Mouse (Mus musculus) liver, embryonic 16.5 days (tissue): ENCODE results near the gene Aagab. TPM values are rescaled to one million over a fixed set of nuclear protein-coding genes. Genes with fewer than 3 reads are reported as not detected.

Experiments
- ATAC-seq: fragments of 200-750 bp; cut with Nextera tagmentation; 2 replicates; pipeline ENCODE4 v1.8.0; 2017; ENCODE audit warnings: low read depth, mild to moderate bottlenecking, moderate number of reproducible peaks, moderate library complexity
- H3K27ac ChIP-seq: fragments of 300-500 bp; sonication (generic); 2 replicates; pipeline ENCODE4 v1.5.1; 2014; ENCODE audit warnings: mild to moderate bottlenecking, low read length
- H3K27me3 ChIP-seq: fragments of 300-500 bp; sonication (generic); 2 replicates; pipeline ENCODE4 v1.6.1; 2014; ENCODE audit warnings: low read depth, low read length, mixed read lengths; ENCODE audit not compliant: control insufficient read depth, insufficient read depth
- H3K36me3 ChIP-seq: fragments of 300-500 bp; sonication (generic); 2 replicates; pipeline ENCODE4 v1.6.1; 2014; ENCODE audit warnings: mild to moderate bottlenecking; ENCODE audit not compliant: control insufficient read depth, insufficient read depth
- H3K4me1 ChIP-seq: fragments of 300-500 bp; sonication (generic); 2 replicates; pipeline ENCODE4 v1.6.1; 2014; ENCODE audit warnings: low read depth, low read length, mixed read lengths; ENCODE audit not compliant: control insufficient read depth
- H3K4me2 ChIP-seq: fragments of 300-500 bp; sonication (generic); 2 replicates; pipeline ENCODE4 v1.6.1; 2014; ENCODE audit warnings: low read depth, low read length, mixed read lengths
- H3K4me3 ChIP-seq: fragments of 300-500 bp; sonication (generic); 2 replicates; pipeline ENCODE4 v1.5.1; 2014; ENCODE audit warnings: low read depth, mild to moderate bottlenecking, low read length
- H3K9ac ChIP-seq: fragments of 300-500 bp; sonication (generic); 2 replicates; pipeline ENCODE4 v1.6.1; 2014; ENCODE audit warnings: low read depth, low read length
- H3K9me3 ChIP-seq: fragments of 300-500 bp; sonication (generic); replicated peaks from 2 replicates; pipeline ENCODE4 v1.6.1; 2016; ENCODE audit warnings: low read length; ENCODE audit not compliant: control insufficient read depth
- WGBS: fragments of 180-500 bp; shearing (Covaris S2); extraction: QIAGEN DNeasy Blood & Tissue Kit; methylation state at CpG from one replicate; pipeline ENCODE4 v1.1.7; 2014; ENCODE audit not compliant: insufficient replicate concordance; 5-methylcytosine and 5-hydroxymethylcytosine counted together
- polyA plus RNA-seq: library from polyadenylated mRNA; unstranded; fragments of >200 nt; fragmentation: Nextera tagmentation; extraction: Ambion mirVana; gene quantifications from 2 replicates; pipeline ENCODE4 v1.2.1, GENCODE M21; 2015

Gene Aagab
- polyA plus RNA-seq, 1 experiment from 2014 or later: 14.2 TPM

DNA sequence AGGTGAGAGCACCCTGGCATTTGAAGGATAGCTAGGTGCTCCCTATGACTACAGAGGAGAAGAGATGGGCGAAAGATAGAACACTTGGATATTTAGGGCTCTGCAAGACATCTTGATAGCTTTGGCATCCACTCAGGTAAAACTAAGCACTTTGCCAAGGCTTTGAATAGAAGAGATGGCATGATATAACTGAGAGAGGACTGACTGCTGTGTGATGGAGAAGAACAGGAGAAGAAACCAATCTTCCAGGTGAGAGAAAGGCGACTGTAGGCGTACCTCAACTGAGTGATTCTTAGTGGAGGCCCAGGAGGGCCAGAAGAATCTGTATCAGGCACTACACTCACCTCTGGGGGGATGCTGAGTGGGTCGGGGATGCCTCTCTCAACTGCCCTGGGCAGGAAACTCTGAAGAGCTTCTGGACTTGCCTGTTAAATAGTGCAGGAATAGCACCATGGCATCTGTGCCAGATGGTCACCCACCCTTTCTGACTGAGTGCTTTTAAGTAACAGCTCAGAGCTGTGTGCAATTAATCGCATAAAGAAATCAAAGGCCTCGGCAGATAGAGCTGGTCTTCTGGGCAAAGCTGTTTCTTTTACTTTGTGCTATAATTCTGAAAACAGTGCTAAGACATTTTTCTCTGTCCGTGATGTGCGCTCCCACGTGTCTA lies 22.8 kb downstream of the Aagab start:
- Histone ChIP-seq H3K9me3 (no peaks in the 10 kb centered on the region), H3K27ac (no peak overlapping the region), H3K4me2 (no peak overlapping the region), H3K9ac (no peak overlapping the region), H3K36me3 (peaks cover 8% of the 10 kb centered on the region), H3K27me3 (no peaks in the 10 kb centered on the region), H3K4me1 (no peaks in the 10 kb centered on the region), H3K4me3 (no peak overlapping the region)
- no peak for ATAC-seq
- WGBS: 81% methylated on average over 9 of the region's 9 CpGs

GRCm38 (mm10) chr9:63632045-63632444 lies 29.6 kb downstream of the Aagab start:
- peaks cover 7% of the 10 kb centered on the region; the same call in 1 of the 2 replicates for H3K36me3 ChIP-seq
- no peak overlapping the region for H3K9ac ChIP-seq
- no peak overlapping the region for H3K27ac ChIP-seq
- no peak overlapping the region for H3K4me3 ChIP-seq
- H3K27me3 ChIP-seq: no peaks in the 10 kb centered on the region
- WGBS: 87% methylated on average over 4 of the region's 4 CpGs
- H3K4me1 ChIP-seq: no peaks in the 10 kb centered on the region
- H3K9me3 ChIP-seq: no peaks in the 10 kb centered on the region
- ATAC-seq: no peak
- H3K4me2 ChIP-seq: no peak overlapping the region

DNA sequence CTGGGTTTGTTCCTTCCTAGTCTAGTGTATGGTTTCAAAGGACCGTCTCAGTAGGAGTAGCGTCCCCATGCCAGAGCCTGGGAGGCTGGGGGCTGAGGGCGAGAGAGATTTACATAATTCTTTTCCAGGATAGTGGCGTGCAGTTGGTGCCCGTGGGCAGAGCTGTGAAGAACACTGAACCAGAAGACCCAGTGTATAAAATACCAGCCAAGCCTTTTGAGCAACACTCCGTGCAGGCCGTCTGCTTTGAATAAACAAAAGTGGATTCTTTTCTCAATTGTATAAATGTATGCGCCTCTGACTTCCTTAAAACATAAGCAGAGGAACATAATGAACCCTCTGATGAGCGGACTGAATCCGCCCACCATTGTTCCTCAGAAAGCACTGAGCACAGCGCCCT lies 30.5 kb downstream of the Aagab start:
- no peak overlapping the region for H3K9ac ChIP-seq
- H3K4me2 ChIP-seq: no peak overlapping the region
- no peaks in the 10 kb centered on the region for H3K27me3 ChIP-seq
- no peak for ATAC-seq
- H3K4me1 ChIP-seq: no peaks in the 10 kb centered on the region
- 81% methylated on average over 11 of the region's 11 CpGs for WGBS
- no peak overlapping the region for H3K4me3 ChIP-seq
- peaks cover 10% of the 10 kb centered on the region; the same call in 1 of the 2 replicates for H3K36me3 ChIP-seq
- no peaks in the 10 kb centered on the region for H3K9me3 ChIP-seq
- H3K27ac ChIP-seq: no peak overlapping the region

DNA sequence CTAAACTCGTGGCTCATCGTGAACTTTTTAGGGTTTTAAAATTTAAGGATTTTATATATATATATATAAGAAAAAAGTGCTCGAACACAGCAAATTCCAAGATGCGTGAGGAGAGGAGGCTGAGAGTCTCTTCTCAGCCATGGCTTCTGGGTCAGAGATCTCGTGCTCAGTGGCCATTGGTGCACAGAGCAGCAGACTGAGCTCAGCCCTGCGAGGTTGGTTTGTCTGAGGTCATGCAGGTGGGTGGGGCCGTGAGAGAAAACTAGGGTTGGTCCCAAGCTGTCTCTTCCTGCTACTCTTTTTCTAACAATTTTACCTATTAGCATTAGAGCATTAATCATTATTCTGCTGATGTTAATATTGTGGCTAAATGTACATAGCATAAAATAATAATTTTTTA lies 30.9 kb downstream of the Aagab start:
- H3K4me3 ChIP-seq: no peak overlapping the region
- H3K36me3 ChIP-seq: peaks cover 10% of the 10 kb centered on the region; the same call in 1 of the 2 replicates
- H3K4me1 ChIP-seq: no peaks in the 10 kb centered on the region
- WGBS: 80% methylated on average over 7 of the region's 7 CpGs
- no peaks in the 10 kb centered on the region for H3K9me3 ChIP-seq
- H3K27me3 ChIP-seq: no peaks in the 10 kb centered on the region
- H3K27ac ChIP-seq: no peak overlapping the region
- H3K9ac ChIP-seq: no peak overlapping the region
- ATAC-seq: no peak
- H3K4me2 ChIP-seq: no peak overlapping the region

- Histone ChIP-seq H3K4me3 (no peak overlapping the region), H3K9me3 (no peaks in the 10 kb centered on the region), H3K9ac (no peak overlapping the region), H3K4me2 (no peak overlapping the region), H3K4me1 (no peaks in the 10 kb centered on the region), H3K36me3 (peaks cover 11% of the 10 kb centered on the region), H3K27ac (no peak overlapping the region), H3K27me3 (no peaks in the 10 kb centered on the region)
- no peak for ATAC-seq
- 76% methylated on average over 7 of the region's 7 CpGs for whole genome bisulfite sequencing
Measured at GRCm38 (mm10) chr9:63636113-63636512, 33.7 kb downstream of the Aagab start.

GRCm38 (mm10) chr9:63641983-63642646 lies 39.7 kb downstream of the Aagab start:
- 76% methylated on average over 4 of the region's 4 CpGs for WGBS
- Histone ChIP-seq H3K27me3 (no peaks in the 10 kb centered on the region), H3K4me1 (no peaks in the 10 kb centered on the region), H3K27ac (no peak overlapping the region), H3K9ac (no peak overlapping the region), H3K9me3 (no peaks in the 10 kb centered on the region), H3K4me2 (no peak overlapping the region), H3K36me3 (peaks cover 8% of the 10 kb centered on the region), H3K4me3 (no peak overlapping the region)
- no peak for ATAC-seq

DNA sequence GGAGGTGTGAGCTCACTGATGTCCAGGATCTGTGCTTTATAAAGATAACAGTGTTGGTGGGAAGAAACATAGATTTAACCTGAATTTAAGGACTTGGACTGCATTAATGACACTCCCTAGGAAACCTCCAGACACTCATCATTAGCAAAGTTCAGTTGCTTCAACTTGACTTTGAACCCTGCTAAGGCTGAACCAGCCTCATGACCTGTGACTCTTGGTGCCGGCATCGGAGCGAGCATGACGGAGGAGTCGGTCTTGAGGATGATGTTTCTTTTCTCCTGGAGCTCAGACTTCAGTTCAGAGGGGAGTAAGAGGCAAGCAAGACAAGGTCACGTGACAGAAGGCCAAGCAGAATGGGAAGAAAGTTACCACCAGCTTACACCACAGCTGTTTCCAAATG lies 41.6 kb downstream of the Aagab start:
- no peaks in the 10 kb centered on the region for H3K4me1 ChIP-seq
- no peak overlapping the region for H3K27ac ChIP-seq
- ATAC-seq: no peak
- no peak overlapping the region for H3K9ac ChIP-seq
- 78% methylated on average over 6 of the region's 6 CpGs for WGBS
- H3K36me3 ChIP-seq: peaks cover 5% of the 10 kb centered on the region
- no peak overlapping the region for H3K4me2 ChIP-seq
- no peak overlapping the region for H3K4me3 ChIP-seq
- no peaks in the 10 kb centered on the region for H3K9me3 ChIP-seq
- H3K27me3 ChIP-seq: no peaks in the 10 kb centered on the region

DNA sequence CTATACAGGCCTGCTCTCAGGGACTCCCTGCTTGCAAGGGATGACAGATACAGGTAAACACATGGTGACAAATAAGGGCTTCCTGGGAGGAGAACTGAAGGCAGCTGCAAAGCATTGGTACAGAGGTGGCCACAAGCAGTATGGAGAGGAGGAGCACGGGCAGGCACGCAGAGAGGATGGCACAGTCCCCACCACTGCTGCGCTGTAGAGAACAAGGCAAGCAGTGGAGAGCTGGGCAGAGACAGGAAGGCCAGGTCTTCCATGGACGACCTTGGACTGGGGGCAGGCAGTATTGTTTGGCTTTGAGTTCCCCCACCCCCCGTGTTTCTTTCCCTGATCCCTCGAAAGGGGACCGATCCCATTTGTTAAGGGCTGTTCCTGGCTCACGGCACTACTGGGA lies 42.6 kb downstream of the Aagab start:
- Histone ChIP-seq H3K4me3 (no peak overlapping the region), H3K4me2 (no peak overlapping the region), H3K27ac (no peak overlapping the region), H3K27me3 (no peaks in the 10 kb centered on the region), H3K36me3 (peaks cover 5% of the 10 kb centered on the region), H3K9ac (no peak overlapping the region), H3K4me1 (no peaks in the 10 kb centered on the region), H3K9me3 (no peaks in the 10 kb centered on the region)
- 71% methylated on average over 8 of the region's 8 CpGs for WGBS
- ATAC-seq: no peak
